Mouse (Mus musculus): ENCODE data around the gene Sgo1. TPM values are rescaled to one million over a fixed set of nuclear protein-coding genes. Genes with fewer than 3 reads are reported as not detected.

Gene Sgo1
- total RNA-seq, 2 experiments from 2014 or later: 4.6 to 7.0 TPM

DNA sequence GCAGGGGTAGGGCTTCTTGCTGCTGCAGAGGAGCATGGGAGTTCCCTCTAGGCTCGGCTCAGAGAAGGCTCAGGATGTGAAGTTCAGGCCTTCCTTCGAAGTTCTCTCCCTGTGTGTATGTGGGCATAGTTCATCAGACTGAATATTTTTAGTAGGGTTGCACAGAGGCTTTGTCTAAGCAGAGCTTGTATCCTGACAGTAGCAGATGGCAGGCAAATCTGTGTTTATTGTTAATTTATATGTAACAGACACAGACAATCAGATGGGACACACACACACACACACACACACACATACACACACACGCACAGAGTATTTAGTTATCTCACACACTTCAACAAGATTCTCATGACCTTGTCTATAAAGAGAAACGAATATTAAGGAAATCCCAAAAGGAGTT lies 34.5 kb downstream of the Sgo1 start:
- DNase-seq (ENCODE audit: low spot score in 2 of 2): no peak

DNA sequence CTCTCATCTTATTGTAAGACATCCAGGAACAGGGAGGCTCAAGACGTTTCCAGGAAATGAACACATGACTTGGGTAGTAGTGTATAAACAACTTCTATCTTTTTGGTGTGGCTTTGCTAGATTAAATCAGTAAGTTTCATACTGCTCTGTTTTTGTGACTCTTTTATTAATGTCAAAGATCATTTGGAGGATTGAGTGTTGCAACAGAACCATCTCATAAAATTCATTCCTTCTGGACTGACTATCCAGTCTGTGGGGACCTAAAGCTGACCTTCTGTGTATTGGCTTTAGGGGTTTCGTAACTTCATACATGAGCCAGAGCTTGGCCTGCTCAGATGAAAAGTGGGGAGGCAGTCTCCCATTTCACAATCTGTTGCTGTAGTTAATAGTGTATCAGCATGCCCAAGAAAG lies 38.9 kb downstream of the Sgo1 start:
- no peak for DNase-seq (ENCODE audit: low spot score in 2 of 2)

DNA sequence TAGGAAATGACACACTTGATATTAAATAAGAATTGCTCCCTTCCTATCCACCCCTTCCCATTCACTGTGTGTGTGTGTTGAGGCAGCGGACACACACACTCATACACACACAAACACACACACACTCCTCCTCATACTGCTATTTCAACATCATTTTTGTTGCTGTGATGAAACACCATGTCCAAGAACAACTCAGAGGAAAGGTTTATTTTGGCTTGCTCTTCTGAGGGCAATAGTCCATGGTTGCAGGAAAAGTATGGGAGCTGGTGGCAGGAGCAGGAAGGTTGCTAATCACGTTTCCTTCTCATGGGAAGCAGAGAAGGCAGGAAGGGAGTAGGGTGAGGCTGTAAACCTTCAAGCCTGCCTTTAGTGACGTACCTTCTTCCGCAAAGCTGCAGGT lies 45.8 kb downstream of the Sgo1 start:
- DNase-seq (ENCODE audit: low spot score in 2 of 2): no peak

DNA sequence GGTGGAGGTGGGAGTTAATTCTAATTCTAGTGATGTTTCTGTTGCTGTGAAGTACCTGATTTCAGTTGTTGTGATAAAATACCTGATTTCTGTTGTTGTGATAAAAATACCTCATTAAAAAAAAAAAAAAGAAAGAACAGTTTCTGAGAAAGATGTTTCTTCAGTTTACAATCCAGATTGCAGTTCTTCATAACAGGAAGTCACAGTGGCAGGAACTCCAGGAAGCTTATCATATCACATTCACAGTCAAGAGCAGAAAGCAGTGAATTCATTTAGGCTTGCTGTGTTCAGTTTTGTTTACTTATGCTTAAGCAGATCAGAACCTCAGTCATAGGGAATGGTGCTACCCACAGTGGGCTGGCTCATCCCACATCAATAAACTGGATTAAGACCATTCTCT lies 57.8 kb downstream of the Sgo1 start:
- no peak for DNase-seq (ENCODE audit: low spot score in 2 of 2)

DNA sequence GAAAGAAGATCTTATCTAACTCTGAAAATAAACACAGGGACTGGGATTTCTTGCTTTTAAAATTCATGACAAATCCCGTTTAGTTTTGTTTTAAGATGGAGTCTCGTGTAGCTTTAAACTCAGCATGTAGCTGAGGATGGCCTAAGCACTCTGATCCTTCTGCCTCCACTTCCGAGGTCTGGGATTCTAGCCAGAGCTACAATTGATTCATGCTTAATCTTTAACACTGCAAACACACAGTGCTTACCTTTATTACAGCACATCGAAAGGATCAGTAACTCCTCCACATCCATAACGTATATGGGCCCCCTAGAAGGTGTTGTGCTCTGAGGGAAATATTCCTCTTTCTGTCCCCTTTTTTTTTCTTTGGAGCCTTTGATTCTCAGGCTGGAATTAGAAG lies 61.0 kb downstream of the Sgo1 start:
- no peak for DNase-seq (ENCODE audit: low spot score in 2 of 2)

DNA sequence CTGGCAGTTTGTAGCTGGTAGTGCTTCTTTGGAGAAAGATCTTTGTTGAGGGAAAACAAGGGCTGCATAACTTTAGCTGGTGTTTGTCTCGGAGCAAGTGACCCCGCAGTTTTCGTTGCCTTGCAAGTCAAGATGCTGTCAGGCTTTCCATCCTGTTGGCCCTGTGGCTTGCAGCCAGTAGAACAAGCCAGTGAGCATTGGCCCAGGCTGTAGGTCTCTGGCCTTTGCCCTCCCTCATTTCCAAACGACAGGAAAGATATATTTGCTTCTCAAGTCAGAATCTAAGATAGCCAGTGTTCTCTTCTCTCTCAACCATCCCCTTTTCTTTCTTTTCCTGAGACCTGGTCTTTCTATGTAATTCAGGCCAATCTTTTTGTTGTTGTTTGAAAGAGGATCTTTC lies 61.6 kb downstream of the Sgo1 start:
- DNase-seq (ENCODE audit: low spot score in 2 of 2): no peak

DNA sequence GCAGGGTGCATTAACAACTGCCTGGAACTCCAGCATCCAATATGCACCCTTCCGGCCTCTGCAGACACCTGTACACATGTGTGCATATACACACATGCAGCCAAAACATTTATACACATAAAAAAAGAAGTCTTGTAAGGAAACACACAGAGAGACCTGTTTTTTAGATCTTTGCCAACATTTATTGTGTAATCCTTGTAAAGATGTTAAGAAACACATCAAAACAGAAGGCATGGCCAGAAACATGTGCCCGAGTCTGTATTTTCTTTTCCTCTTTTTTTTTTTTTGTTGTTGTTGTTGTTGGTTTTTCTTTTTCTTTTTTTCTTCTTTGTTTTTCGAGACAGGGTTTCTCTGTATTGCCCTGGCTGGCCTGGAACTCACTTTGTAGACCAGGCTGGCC lies 63.0 kb downstream of the Sgo1 start:
- no peak for DNase-seq (ENCODE audit: low spot score in 2 of 2)

Other genes with a start within 250 kb of the Sgo1 start
- gene Efhb, start 226.0 kb downstream of the Sgo1 start, total RNA-seq (2021): under 1 TPM; 0.70 to 0.78 TPM
- 10 to 100 TPM; 60.9 to 65.5 TPM for gene Rab5a, start 210.1 kb downstream of the Sgo1 start, total RNA-seq (2021)
- not detected for gene Pp2d1, start 149.9 kb downstream of the Sgo1 start, total RNA-seq (2021)
- 10 to 100 TPM; 31.8 to 38.8 TPM for gene Kat2b, start 122.5 kb downstream of the Sgo1 start, total RNA-seq (2021)
- gene Sult1c2, start 157.0 kb upstream of the Sgo1 start, total RNA-seq (2021): not detected

Measured in gastrocnemius, postnatal 4 days (tissue).